Mouse (Mus musculus) c-Kit-positive CD71-negative TER-119-negative erythroid progenitor cells, embryonic 14.5 days (primary cell): ENCODE data around the gene Hcfc1.

Experiments used
- DNase-seq: peaks from one replicate; pipeline ENCODE4 v3.0.0-alpha.2; 2013; ENCODE audit warnings: low read depth

Hcfc1 gene

GRCm38 (mm10) chrX:73966248-73967176, at the start of gene Hcfc1:
TSS of gene Hcfc1 (minus strand) at chrX:73966357.
- peak; percentile 65 for DNase-seq

- DNase-seq, result no peak
Measured at GRCm38 (mm10) chrX:74014597-74014996, 48.4 kb upstream of the Hcfc1 start.

GRCm38 (mm10) chrX:74008063-74008462, 41.9 kb upstream of the Hcfc1 start:
- DNase-seq, result no peak

GRCm38 (mm10) chrX:74006401-74006800, 40.2 kb upstream of the Hcfc1 start:
- no peak for DNase-seq

GRCm38 (mm10) chrX:74003644-74004043, 37.5 kb upstream of the Hcfc1 start:
- DNase-seq, result no peak

- DNase-seq, result no peak
Measured at GRCm38 (mm10) chrX:74001024-74001423, 34.9 kb upstream of the Hcfc1 start.

GRCm38 (mm10) chrX:73998911-73999869, 33.0 kb upstream of the Hcfc1 start:
- DNase-seq, result peak; percentile 47

- no peak for DNase-seq
Measured at GRCm38 (mm10) chrX:73977783-73978182, 11.6 kb upstream of the Hcfc1 start.

- no peak for DNase-seq
Measured at GRCm38 (mm10) chrX:73976283-73976682, 10.1 kb upstream of the Hcfc1 start.

GRCm38 (mm10) chrX:73972774-73973173, 6.6 kb upstream of the Hcfc1 start:
- no peak for DNase-seq

GRCm38 (mm10) chrX:73970781-73971180, 4.6 kb upstream of the Hcfc1 start:
- DNase-seq, result no peak

GRCm38 (mm10) chrX:73969729-73970128, 3.6 kb upstream of the Hcfc1 start:
- no peak for DNase-seq

- no peak for DNase-seq
Measured at GRCm38 (mm10) chrX:73969167-73969566, 3.0 kb upstream of the Hcfc1 start.

GRCm38 (mm10) chrX:73967177-73968075, 1.3 kb upstream of the Hcfc1 start:
- peak; percentile 75 for DNase-seq

- DNase-seq, result no peak
Measured at GRCm38 (mm10) chrX:73965307-73965706, 850 bp downstream of the Hcfc1 start.

- DNase-seq, result no peak
Measured at GRCm38 (mm10) chrX:73964363-73964762, 1.8 kb downstream of the Hcfc1 start.

GRCm38 (mm10) chrX:73954988-73955387, 11.2 kb downstream of the Hcfc1 start:
- DNase-seq, result no peak

- no peak for DNase-seq
Measured at GRCm38 (mm10) chrX:73952603-73953002, 13.6 kb downstream of the Hcfc1 start.

GRCm38 (mm10) chrX:73949341-73949740, 16.8 kb downstream of the Hcfc1 start:
- no peak for DNase-seq

- peak; percentile 53 for DNase-seq
Measured at GRCm38 (mm10) chrX:73948647-73949046, 17.5 kb downstream of the Hcfc1 start.

- DNase-seq, result no peak
Measured at GRCm38 (mm10) chrX:73946896-73947295, 19.3 kb downstream of the Hcfc1 start.

GRCm38 (mm10) chrX:73942294-73942693, 23.9 kb downstream of the Hcfc1 start:
- no peak for DNase-seq
